In genomic region chr12:53063003-53063402, GRCm38 (mm10) we compare ENCODE assay signal across 16 mouse cellular contexts.
DNase-seq lines count a peak whose midpoint lies in the region; ATAC-seq and TF ChIP-seq lines count a peak whose summit lies in the region.
"Had no signal": no experiment of that assay in that cellular context is flagged by ENCODE, and none has a peak within 500 bp of the region (broad histone marks: within the 10 kb centered on the region; RNA-seq: fewer than 3 reads in every experiment).

No protein-coding gene starts in this region.

- no peaks in the 10 kb centered on the region for H3K27me3 ChIP-seq in neural tube, embryonic 15.5 days (replicated peaks)
- no peaks in the 10 kb centered on the region for H3K27me3 ChIP-seq in forebrain, embryonic 16.5 days (replicated peaks; ENCODE audit: control insufficient read depth, insufficient read depth, low read length)
- no peaks in the 10 kb centered on the region for H3K27me3 ChIP-seq in kidney, adult 2 months (replicated peaks; ENCODE audit: control insufficient read depth, insufficient read depth, low read length)
- H3K27me3 ChIP-seq: kidney, embryonic 15.5 days had no signal

- H3K4me1 ChIP-seq in neural tube, embryonic 15.5 days: peaks cover 26% of the 10 kb centered on the region
- H3K4me1 ChIP-seq in forebrain, embryonic 16.5 days (replicated peaks; ENCODE audit: control insufficient read depth, insufficient read depth, low read length): peaks cover 36% of the 10 kb centered on the region
- no peaks in the 10 kb centered on the region for H3K4me1 ChIP-seq in kidney, adult 2 months (ENCODE audit: control insufficient read depth, insufficient read depth, low read length)
- H3K4me1 ChIP-seq: kidney, embryonic 15.5 days had no signal

- 14% methylated on average over 9 of the region's 9 CpGs for WGBS in neural tube, embryonic 15.5 days
- WGBS in forebrain, embryonic 16.5 days: 7% methylated on average over 9 of the region's 9 CpGs
- 68% methylated on average over 9 of the region's 9 CpGs for WGBS in kidney, adult 2 months

- TF ChIP-seq POLR2A in kidney, adult 2 months (IDR thresholded peaks at IDR 0.05; ENCODE audit: low read depth, low read length): no peak

- no peak overlapping the region for H3K9ac ChIP-seq in neural tube, embryonic 15.5 days (replicated peaks)
- no peak overlapping the region for H3K9ac ChIP-seq in forebrain, embryonic 16.5 days (replicated peaks; ENCODE audit: low read depth, low read length)
- H3K9ac ChIP-seq: kidney, embryonic 15.5 days; liver, embryonic 14.5 days had no signal

- H3K36me3 ChIP-seq in neural tube, embryonic 15.5 days: no peaks in the 10 kb centered on the region
- no peaks in the 10 kb centered on the region for H3K36me3 ChIP-seq in forebrain, embryonic 16.5 days (ENCODE audit: control insufficient read depth, insufficient read depth)
- no peaks in the 10 kb centered on the region for H3K36me3 ChIP-seq in kidney, adult 2 months (ENCODE audit: control insufficient read depth, insufficient read depth, low read length)
- H3K36me3 ChIP-seq: kidney, embryonic 15.5 days had no signal

- no peak overlapping the region; the same call in 1 of the 2 replicates for H3K27ac ChIP-seq in neural tube, embryonic 15.5 days (replicated peaks)
- H3K27ac ChIP-seq in forebrain, embryonic 16.5 days (ENCODE audit: low read length): no peak overlapping the region
- H3K27ac ChIP-seq in kidney, adult 2 months (ENCODE audit: insufficient read depth, low read depth, low read length): no peak overlapping the region
- H3K27ac ChIP-seq: kidney, embryonic 15.5 days; liver, embryonic 14.5 days had no signal

- TF ChIP-seq CTCF in kidney, adult 2 months (conservative IDR thresholded peaks at IDR 0.05; ENCODE audit: insufficient read depth, insufficient read length, low read depth, low read length): no peak

- no peak for ATAC-seq in neural tube, embryonic 15.5 days (ENCODE audit: low FRiP score)
- ATAC-seq in forebrain, embryonic 16.5 days: peak; percentile 45; the same call in 1 of the 2 replicates
- no peak for ATAC-seq in inflammation-experienced regulatory T-cells, adult 6 months

- peak; percentile 42 for DNase-seq in neural tube, embryonic 10.5 days (ENCODE audit: extremely low spot score, low spot score)
- DNase-seq in mesoderm, embryonic 11.5 days (ENCODE audit: low read depth, low spot score): peak; percentile 75
- DNase-seq in thymus, postnatal 25 days: no peak
- no peak for DNase-seq in kidney, adult 2 months
- no peak for DNase-seq in Muller cell, postnatal 12 days (ENCODE audit: inconsistent ontology term)
- DNase-seq: adrenal gland, postnatal 25 days; cerebellum, adult 11 months; heart, adult 18-20 months; heart, postnatal 36 days; lung, postnatal 4 days; thymus, postnatal 14 days had no signal

- no peaks in the 10 kb centered on the region for H3K9me3 ChIP-seq in neural tube, embryonic 15.5 days (replicated peaks)
- no peaks in the 10 kb centered on the region for H3K9me3 ChIP-seq in forebrain, embryonic 16.5 days (ENCODE audit: control insufficient read depth, low read length)
- H3K9me3 ChIP-seq: kidney, embryonic 15.5 days had no signal

- no peak overlapping the region for H3K4me3 ChIP-seq in neural tube, embryonic 15.5 days (replicated peaks)
- no peak overlapping the region for H3K4me3 ChIP-seq in forebrain, embryonic 16.5 days (replicated peaks; ENCODE audit: low read length)
- no peak overlapping the region for H3K4me3 ChIP-seq in kidney, adult 2 months (ENCODE audit: insufficient read depth, low read depth, low read length)
- H3K4me3 ChIP-seq: kidney, embryonic 15.5 days had no signal

- no peak overlapping the region for H3K4me2 ChIP-seq in neural tube, embryonic 15.5 days
- H3K4me2 ChIP-seq in forebrain, embryonic 16.5 days (ENCODE audit: low read length): peak overlapping the region; percentile 26
- H3K4me2 ChIP-seq: kidney, embryonic 15.5 days had no signal

Comparison
In these comparisons a context has a peak if more than half of its experiments do, and no peak if none do; other contexts are left out.
1. DNase-seq: peak in neural tube, embryonic 10.5 days (single experiment) and mesoderm, embryonic 11.5 days (single experiment); none in thymus, postnatal 25 days (single experiment), kidney, adult 2 months (single experiment) and Muller cell, postnatal 12 days (single experiment).